Mouse (Mus musculus) stomach, embryonic 14.5 days (tissue): ENCODE results near the gene Klf9. TPM values are rescaled to one million over a fixed set of nuclear protein-coding genes. Genes with fewer than 3 reads are reported as not detected.
A peak's percentile ranks its signal among the peaks of the same experiment; 100 is the strongest.

Experiments
- ATAC-seq: fragments of 200-750 bp; cut with Nextera tagmentation; 2 replicates; pipeline ENCODE4 v1.8.0; 2017; ENCODE audit warnings: low read depth, moderate TSS enrichment; ENCODE audit not compliant: insufficient number of reproducible peaks, insufficient read depth, low FRiP score
- H3K27ac ChIP-seq: fragments of 300-500 bp; sonication (generic); 2 replicates; pipeline ENCODE4 v1.5.1; 2014; ENCODE audit warnings: mild to moderate bottlenecking, low read length, moderate library complexity, mixed read lengths
- H3K27me3 ChIP-seq: fragments of 300-500 bp; sonication (generic); 2 replicates; pipeline ENCODE4 v1.6.1; 2014; ENCODE audit warnings: low read length, control low read depth, mixed read lengths; ENCODE audit not compliant: control insufficient read depth, insufficient read depth
- H3K36me3 ChIP-seq: fragments of 300-500 bp; sonication (generic); 2 replicates; pipeline ENCODE4 v1.6.1; 2014; ENCODE audit warnings: mild to moderate bottlenecking, control low read depth, low read length, moderate library complexity, mixed read lengths; ENCODE audit not compliant: control insufficient read depth, insufficient read depth
- H3K4me1 ChIP-seq: fragments of 300-500 bp; sonication (generic); 2 replicates; pipeline ENCODE4 v1.6.1; 2014; ENCODE audit warnings: low read length, control low read depth, mixed read lengths; ENCODE audit not compliant: control insufficient read depth, insufficient read depth
- H3K4me2 ChIP-seq: fragments of 300-500 bp; sonication (generic); replicated peaks from 2 replicates; pipeline ENCODE4 v1.6.1; 2014; ENCODE audit warnings: low read depth, low read length, control low read depth
- H3K4me3 ChIP-seq: fragments of 300-500 bp; sonication (generic); 2 replicates; pipeline ENCODE4 v1.5.1; 2014; ENCODE audit warnings: low read depth, low read length, control low read depth
- H3K9ac ChIP-seq: fragments of 300-500 bp; sonication (generic); replicated peaks from 2 replicates; pipeline ENCODE4 v1.6.1; 2014; ENCODE audit warnings: low read depth, mild to moderate bottlenecking, control low read depth, low read length, moderate library complexity, mixed read lengths
- H3K9me3 ChIP-seq: fragments of 300-500 bp; sonication (generic); 2 replicates; pipeline ENCODE4 v1.6.1; 2016; ENCODE audit warnings: low read depth, low read length, control low read depth; ENCODE audit not compliant: control insufficient read depth
- WGBS: fragments of 180-500 bp; shearing (Covaris S2); extraction: QIAGEN DNeasy Blood & Tissue Kit; methylation state at CpG from one replicate; pipeline ENCODE4 v1.1.7; 2014; 5-methylcytosine and 5-hydroxymethylcytosine counted together
- polyA plus RNA-seq: library from polyadenylated mRNA; unstranded; fragments of >200 nt; fragmentation: Nextera tagmentation; extraction: Ambion mirVana; gene quantifications from 2 replicates; pipeline ENCODE4 v1.2.1, GENCODE M21; 2014

Klf9 gene
- polyA plus RNA-seq, 1 experiment from 2014 or later: 3.8 TPM

GRCm38 (mm10) chr19:23151651-23152070 lies 10.6 kb downstream of the Klf9 start:
- H3K4me3 ChIP-seq: no peak overlapping the region
- H3K36me3 ChIP-seq: no peaks in the 10 kb centered on the region
- H3K27me3 ChIP-seq: no peaks in the 10 kb centered on the region
- ATAC-seq: peak; percentile 57; the same call in 1 of the 2 replicates
- 29% methylated on average over 11 of the region's 11 CpGs for WGBS
- H3K9me3 ChIP-seq: no peaks in the 10 kb centered on the region
- H3K9ac ChIP-seq: no peak overlapping the region
- 0 out of 2 replicates have a peak, but pooled peaks cover 3% of the 10 kb centered on the region for H3K4me1 ChIP-seq
- no peak overlapping the region for H3K27ac ChIP-seq
- H3K4me2 ChIP-seq: no peak overlapping the region

GRCm38 (mm10) chr19:23152201-23152640 lies 11.2 kb downstream of the Klf9 start:
- Histone ChIP-seq H3K27me3 (no peaks in the 10 kb centered on the region), H3K4me3 (no peak overlapping the region), H3K9me3 (no peaks in the 10 kb centered on the region), H3K4me2 (no peak overlapping the region), H3K27ac (no peak overlapping the region), H3K36me3 (no peaks in the 10 kb centered on the region), H3K9ac (no peak overlapping the region), H3K4me1 (0 out of 2 replicates have a peak, but pooled peaks cover 3% of the 10 kb centered on the region)
- no peak for ATAC-seq
- WGBS: 30% methylated on average over 4 of the region's 4 CpGs

- 0 out of 2 replicates have a peak, but pooled peaks cover 3% of the 10 kb centered on the region for H3K4me1 ChIP-seq
- no peak overlapping the region for H3K4me3 ChIP-seq
- no peak overlapping the region for H3K4me2 ChIP-seq
- no peaks in the 10 kb centered on the region for H3K36me3 ChIP-seq
- no peaks in the 10 kb centered on the region for H3K27me3 ChIP-seq
- no peak overlapping the region for H3K27ac ChIP-seq
- H3K9me3 ChIP-seq: no peaks in the 10 kb centered on the region
- 60% methylated on average over 25 of the region's 25 CpGs for WGBS
- ATAC-seq: no peak
- H3K9ac ChIP-seq: no peak overlapping the region
Observed at GRCm38 (mm10) chr19:23152771-23153605, 12.0 kb downstream of the Klf9 start.

GRCm38 (mm10) chr19:23153606-23154127 lies 12.6 kb downstream of the Klf9 start:
- WGBS: 86% methylated on average over 5 of the region's 5 CpGs
- Histone ChIP-seq H3K36me3 (no peaks in the 10 kb centered on the region), H3K27me3 (no peaks in the 10 kb centered on the region), H3K27ac (no peak overlapping the region), H3K4me1 (0 out of 2 replicates have a peak, but pooled peaks cover 3% of the 10 kb centered on the region), H3K4me3 (no peak overlapping the region), H3K4me2 (no peak overlapping the region), H3K9ac (no peak overlapping the region), H3K9me3 (no peaks in the 10 kb centered on the region)
- ATAC-seq: no peak

GRCm38 (mm10) chr19:23159780-23160395 lies 18.9 kb downstream of the Klf9 start:
- no peak for ATAC-seq
- no peak overlapping the region for H3K9ac ChIP-seq
- H3K4me3 ChIP-seq: no peak overlapping the region
- no peaks in the 10 kb centered on the region for H3K4me1 ChIP-seq
- no peaks in the 10 kb centered on the region for H3K9me3 ChIP-seq
- H3K4me2 ChIP-seq: no peak overlapping the region
- H3K36me3 ChIP-seq: no peaks in the 10 kb centered on the region
- no peaks in the 10 kb centered on the region for H3K27me3 ChIP-seq
- WGBS: 63% methylated on average over 10 of the region's 10 CpGs
- H3K27ac ChIP-seq: no peak overlapping the region

GRCm38 (mm10) chr19:23162387-23162809 lies 21.4 kb downstream of the Klf9 start:
- no peaks in the 10 kb centered on the region for H3K4me1 ChIP-seq
- 24% methylated on average over 8 of the region's 8 CpGs for WGBS
- no peak for ATAC-seq
- no peak overlapping the region for H3K9ac ChIP-seq
- H3K4me2 ChIP-seq: no peak overlapping the region
- H3K36me3 ChIP-seq: no peaks in the 10 kb centered on the region
- H3K9me3 ChIP-seq: no peaks in the 10 kb centered on the region
- H3K4me3 ChIP-seq: no peak overlapping the region
- H3K27me3 ChIP-seq: no peaks in the 10 kb centered on the region
- H3K27ac ChIP-seq: no peak overlapping the region

- WGBS: 77% methylated on average over 6 of the region's 6 CpGs
- Histone ChIP-seq H3K4me2 (no peak overlapping the region), H3K27me3 (no peaks in the 10 kb centered on the region), H3K9me3 (no peaks in the 10 kb centered on the region), H3K36me3 (no peaks in the 10 kb centered on the region), H3K9ac (no peak overlapping the region), H3K4me3 (no peak overlapping the region), H3K4me1 (no peaks in the 10 kb centered on the region), H3K27ac (no peak overlapping the region)
- no peak for ATAC-seq
Observed at GRCm38 (mm10) chr19:23162877-23163276, 21.9 kb downstream of the Klf9 start.

- H3K9ac ChIP-seq: no peak overlapping the region
- no peak overlapping the region for H3K4me3 ChIP-seq
- no peaks in the 10 kb centered on the region for H3K4me1 ChIP-seq
- no peaks in the 10 kb centered on the region for H3K9me3 ChIP-seq
- no peaks in the 10 kb centered on the region for H3K27me3 ChIP-seq
- no peak overlapping the region for H3K4me2 ChIP-seq
- no peak for ATAC-seq
- no peaks in the 10 kb centered on the region for H3K36me3 ChIP-seq
- WGBS: 60% methylated on average over 3 of the region's 3 CpGs
- H3K27ac ChIP-seq: no peak overlapping the region
Observed at GRCm38 (mm10) chr19:23163361-23163760, 22.3 kb downstream of the Klf9 start.
